Mouse (Mus musculus) cerebellum, postnatal 36 days (tissue): ENCODE data around the gene Ifitm7.
A peak's percentile ranks its signal among the peaks of the same experiment; 100 is the strongest.
"Not testable (repeated sequence)": the region's sequence is repeated elsewhere in the genome, so short reads cannot be mapped to it uniquely, and the experiment has no call there.

Experiments
- DNase-seq, 2 experiments: peaks; one replicate each; pipeline ENCODE4 v3.0.0; 2021 to 2022; ENCODE audit warnings: mixed read lengths in 2 of 2

The Ifitm7 gene

GRCm38 (mm10) chr16:13986574-13987478, at the start of gene Ifitm7, which contains the start of gene 2900011O08Rik:
Gene Ifitm7 (minus strand): TSS chr16:13986888.
Gene 2900011O08Rik (plus strand): TSS chr16:13986604.
- peak; percentile 62 to 70 for DNase-seq

DNA sequence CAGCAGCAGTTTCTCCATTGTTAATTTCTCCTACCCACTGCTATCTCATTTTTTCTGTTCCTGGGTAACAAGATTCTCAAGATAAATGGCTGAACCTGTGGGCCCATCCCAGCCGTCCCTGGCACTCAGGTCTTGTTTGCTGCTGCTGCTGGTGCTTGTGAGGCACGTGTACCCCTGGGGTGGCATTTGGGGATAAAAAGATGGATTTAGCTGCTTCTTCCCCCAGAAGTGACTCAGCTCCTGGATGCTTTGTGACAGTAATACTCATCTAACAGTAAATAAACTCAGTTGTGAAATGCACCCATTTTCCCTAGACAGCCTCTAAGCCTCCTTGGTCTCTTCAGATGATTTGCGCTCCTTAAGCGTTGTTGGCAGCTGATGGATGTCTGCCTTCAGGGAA, 46.4 kb upstream of the Ifitm7 start:
- no peak for DNase-seq

DNA sequence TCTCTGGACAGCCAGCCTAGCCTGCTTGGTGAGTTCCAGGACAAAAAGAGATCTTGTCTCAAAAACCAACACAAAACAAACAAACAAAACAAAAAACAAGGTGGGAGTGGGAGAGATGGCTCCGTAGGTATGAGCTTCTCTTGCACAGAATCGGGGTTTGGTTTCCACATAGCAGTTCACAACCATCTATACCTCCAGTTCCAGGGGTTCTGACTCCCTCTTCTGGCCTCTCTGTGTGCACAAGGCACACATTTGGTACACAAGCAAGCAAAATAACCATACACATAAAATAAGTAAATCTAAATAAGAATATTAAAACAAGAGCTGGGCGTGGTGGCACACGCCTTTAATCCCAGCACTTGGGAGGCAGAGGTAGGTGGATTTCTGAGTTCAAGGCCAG, 44.0 kb upstream of the Ifitm7 start:
- no peak for DNase-seq

DNA sequence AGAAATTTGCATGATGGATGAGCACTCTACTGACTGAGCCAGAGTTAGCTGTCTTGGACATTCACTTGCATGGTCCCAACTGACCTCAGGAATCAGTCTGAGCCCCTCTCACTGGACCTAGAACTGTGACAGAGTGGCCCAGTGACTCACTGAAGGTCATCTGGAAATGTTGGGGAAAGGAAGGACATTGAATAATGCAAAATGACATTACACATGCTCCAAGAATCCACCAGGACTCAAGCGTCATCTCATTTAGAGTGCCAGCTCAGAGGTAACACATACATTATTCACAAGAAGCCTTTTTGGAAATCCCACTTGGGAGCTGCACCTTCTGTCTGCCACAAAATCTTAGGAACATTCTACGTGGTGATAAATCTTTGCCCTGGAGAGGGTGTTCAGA, 43.2 kb upstream of the Ifitm7 start:
- DNase-seq, result no peak

DNA sequence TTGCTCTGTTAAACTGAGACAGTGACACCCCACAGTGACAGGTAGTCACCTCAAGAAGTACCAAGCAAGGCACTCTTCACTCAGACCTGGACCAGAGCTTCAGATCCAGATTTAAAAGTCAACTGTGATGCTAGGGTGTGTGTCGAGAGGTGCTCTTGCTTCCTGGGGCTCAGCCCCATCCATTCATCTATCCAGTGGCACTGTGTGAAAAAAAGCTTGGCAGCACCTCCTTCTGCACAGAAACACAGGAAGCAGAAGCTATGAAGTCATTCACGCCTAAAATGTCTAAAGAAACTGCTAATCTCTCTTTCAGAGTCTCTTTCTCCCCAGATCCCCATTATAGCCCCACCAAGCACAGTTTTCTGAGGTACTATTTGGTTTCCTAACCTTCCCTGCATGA, 42.4 kb upstream of the Ifitm7 start:
- no peak for DNase-seq

DNA sequence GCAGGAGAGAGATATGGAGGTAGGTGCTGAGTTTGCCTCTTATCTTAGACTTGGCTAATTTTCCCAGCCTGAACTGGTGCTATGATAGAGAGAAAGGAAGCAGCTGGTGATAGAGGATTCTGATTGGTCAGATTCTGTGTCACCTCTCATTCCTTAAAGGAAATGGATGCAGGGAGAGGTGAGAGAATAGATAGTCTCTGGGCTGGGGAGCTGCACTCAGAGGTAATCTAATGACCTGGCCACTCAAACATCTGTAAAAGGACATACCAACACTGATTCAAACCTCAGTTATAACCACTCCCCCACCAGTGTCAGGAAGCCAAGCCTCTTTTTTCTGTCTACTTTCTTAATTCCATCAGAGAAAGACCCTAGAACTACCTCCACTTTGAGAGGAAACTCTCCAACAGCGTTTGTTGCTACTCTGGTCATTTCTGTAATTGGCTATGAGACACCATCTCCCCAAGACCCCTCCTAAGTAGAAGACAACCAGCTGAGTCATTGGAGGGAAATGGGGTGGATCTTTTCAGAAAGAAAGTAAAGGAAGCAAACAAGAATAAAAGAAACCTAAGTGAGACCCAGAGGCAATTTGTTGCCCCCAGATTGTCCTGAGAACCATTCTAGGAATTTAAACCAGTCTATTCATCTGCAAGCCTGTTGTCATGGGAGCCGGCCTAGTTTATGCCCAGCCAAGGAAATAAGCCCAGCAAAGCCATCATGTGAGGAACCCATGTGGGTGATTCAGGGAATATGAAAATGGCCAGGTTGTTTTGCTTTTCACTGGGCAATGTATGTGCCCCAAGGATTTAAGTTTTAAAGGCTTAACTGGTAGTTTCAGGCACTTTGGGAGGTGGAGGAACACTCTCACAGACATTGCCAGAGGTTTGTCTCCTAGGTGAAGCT, 38.7 kb upstream of the Ifitm7 start:
- no peak for DNase-seq

GRCm38 (mm10) chr16:14021166-14021822, 34.6 kb upstream of the Ifitm7 start:
- DNase-seq, result no peak

DNA sequence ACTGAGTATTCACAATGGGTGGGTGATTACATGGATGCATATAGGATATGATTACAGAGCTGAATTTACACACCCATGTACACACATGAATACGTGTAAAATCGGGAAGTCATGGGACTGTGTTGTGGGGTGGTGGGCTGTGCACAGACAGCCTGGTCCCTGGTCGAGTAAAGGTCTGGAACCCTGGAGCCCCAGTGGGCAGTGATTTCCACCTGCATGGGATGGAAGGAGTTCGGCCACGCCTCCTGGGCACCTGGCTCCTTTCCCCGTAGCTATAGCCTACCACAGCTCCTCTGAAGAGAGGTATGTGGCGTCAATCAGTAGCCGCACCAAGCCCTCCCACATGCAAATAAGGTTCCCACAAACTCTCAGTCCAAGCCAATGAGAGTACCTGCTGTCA, 30.6 kb upstream of the Ifitm7 start:
- DNase-seq, result no peak

DNA sequence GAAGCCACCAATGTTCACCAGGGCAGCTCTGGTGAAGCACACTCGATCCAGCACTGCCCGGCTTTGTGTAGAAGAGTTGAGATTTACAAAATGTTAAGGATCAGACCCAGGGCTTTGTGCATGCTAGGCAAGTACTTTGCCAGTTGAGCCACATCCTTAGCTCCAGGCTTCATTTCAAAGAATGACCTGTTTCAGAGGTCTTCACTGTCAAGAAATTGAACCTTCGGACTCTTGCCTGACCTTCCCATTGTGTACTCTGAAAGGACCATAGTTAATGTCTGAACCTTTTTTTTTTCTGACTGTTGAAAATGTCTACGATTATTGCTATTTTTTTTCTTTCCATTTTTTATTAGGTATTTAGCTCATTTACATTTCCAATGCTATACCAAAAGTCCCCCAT, 23.3 kb upstream of the Ifitm7 start:
- no peak for DNase-seq

- no peak for DNase-seq
Observed at GRCm38 (mm10) chr16:14008708-14009107, 22.0 kb upstream of the Ifitm7 start.

DNA sequence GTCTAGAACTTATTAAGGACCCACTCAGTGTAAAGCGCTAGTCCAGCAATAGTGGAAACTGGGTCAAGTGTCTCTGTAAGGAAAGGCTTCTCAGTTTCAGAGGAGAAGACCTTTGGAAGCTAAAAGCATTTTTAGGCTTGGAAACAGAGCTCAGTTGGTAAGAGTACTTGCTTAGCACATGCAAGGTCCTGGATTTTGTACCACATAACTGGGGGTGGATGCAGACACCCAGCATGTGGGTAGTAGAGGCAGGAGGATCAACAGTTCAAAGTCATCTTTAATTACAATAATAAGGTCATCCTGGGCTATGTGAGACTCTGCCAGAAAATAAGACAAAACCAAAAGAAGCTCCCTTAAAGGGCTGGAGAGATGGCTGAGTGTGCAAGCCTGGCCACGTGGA, 21.4 kb upstream of the Ifitm7 start:
- no peak for DNase-seq

GRCm38 (mm10) chr16:14005266-14005665, 18.6 kb upstream of the Ifitm7 start:
- DNase-seq, result no peak

DNA sequence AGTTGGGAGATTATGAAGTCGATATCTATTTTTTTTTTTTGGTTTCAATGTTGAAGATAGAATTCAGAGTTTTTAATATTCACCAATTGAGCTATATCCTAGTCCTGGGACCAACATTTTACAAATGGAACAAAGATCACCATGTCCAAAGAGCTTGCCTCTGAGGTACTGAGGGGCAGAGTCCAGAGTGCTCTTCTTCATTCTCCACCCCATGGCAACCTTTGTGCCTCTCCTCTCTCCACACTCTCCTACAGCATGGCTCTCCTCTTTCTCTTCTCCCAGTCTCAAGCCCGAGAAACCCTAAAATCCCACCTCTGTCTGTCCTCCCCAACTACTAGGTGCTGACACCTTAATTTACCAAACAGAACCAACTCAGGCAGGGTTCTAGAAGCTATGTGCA, 18.0 kb upstream of the Ifitm7 start:
- no peak for DNase-seq

- DNase-seq, result no peak
Observed at GRCm38 (mm10) chr16:14004170-14004569, 17.5 kb upstream of the Ifitm7 start.

DNA sequence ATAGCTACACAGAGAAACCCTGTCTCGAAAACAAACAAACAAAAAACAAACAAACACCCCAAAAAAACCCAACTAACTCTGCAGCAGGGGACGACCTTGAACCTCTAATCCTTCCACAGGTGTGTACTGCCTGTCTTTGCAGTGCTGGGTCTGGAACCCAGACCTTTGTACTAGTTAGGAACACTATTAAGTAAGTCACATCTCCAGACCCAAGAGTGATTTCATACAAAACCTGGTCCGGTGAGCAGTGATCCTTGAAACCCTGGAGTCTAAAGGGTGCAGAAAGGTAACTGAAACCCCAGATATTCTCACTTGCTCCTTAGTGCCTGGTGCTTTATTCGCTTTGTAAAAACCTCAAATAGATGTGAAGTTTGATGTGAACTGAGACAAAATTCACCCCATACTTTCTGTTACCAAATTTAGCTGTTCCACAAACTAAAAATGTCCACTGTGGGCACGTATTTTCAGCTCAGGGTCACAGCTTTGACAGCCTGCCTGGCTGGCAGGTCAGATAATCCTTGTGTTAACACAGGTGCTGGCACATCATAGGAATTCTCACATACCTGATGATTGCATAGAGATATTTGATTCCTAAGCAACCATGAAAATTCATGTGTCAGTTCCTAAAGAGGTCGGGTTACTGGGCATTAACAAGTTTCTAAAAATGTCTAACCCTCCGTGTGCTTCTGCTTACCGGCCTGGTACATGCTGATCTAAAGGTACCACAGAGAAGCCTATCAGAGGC, 16.9 kb upstream of the Ifitm7 start:
- no peak for DNase-seq

DNA sequence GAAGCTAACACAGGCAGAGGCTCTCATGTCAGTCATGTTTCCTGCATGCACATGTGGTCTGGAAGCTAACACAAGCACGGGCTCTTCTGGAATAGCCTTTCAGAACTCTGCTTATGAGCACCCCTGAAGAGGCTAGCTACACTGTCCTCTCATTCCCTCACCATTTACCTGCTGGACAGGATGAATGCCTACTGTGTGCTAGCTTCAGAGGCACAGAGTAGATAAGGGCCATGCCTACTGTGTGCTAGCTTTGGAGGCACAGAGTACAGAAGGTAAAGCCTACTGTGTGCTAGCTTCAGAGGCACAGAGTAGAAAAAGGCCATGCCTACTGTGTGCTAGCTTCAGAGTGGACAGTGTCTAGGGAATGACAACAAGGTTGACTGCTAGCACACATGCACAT, 7.8 kb upstream of the Ifitm7 start:
- DNase-seq, result no peak

- DNase-seq, result no peak
Observed at GRCm38 (mm10) chr16:13994076-13994475, 7.4 kb upstream of the Ifitm7 start.

GRCm38 (mm10) chr16:13992518-13993248, 6.0 kb upstream of the Ifitm7 start:
- DNase-seq, result no peak

DNA sequence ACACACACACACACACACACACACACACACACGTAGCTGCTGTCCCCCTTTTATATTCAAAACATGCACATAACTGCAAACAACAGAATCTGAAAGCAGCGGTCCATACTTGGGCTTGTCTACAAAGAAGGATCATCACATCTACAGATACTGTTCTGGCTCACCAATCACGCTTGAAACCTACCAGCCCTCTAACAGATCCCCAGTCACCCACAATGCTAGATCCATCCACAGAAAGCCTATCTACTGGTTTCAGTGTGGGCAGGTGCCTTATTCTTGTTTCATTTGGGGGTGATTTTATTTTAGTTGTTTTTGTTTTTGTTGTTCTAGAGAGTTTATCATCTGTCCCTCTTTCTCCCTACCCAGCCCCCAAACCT, 503 bp downstream of the Ifitm7 start:
- peak in 1 of 2 experiments; percentile 5 for DNase-seq

DNA sequence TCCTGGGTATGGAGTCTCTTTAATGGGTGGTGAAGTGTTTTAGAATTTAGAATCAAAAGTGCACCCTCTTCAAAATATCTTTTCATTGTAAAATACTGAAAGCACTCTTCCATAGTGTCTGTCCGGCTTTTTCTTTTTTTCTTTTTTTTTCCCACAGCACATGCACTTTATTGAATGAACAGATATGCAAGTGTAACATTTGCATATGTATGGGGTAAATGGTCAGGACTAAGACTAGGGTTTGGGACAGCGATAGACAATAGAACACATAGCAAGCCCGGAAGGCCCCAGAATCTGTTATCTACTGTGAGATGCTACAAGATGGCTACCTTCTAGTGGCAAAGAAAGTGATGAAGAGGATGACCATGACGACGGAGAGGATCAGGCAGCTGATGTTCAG, 3.5 kb downstream of the Ifitm7 start:
- no peak for DNase-seq

DNA sequence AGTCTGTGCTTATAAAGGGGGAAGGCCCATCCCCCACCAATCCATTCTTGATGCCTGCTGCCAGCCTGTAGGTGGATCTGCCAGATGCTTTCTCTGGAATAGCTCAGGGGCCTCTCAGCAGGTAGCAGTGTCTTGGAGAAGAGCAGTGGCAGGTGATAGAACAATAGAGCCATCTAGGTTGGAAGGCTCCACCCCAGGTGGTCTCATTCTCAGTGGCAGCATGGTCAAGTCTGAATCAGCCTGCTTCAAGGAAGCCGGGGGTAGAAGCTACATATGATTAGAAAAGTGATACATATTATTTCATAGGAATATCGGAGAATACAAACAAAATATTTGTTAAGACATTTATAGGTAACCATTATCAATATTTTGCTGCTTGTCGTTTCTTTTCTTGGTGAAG, 5.0 kb downstream of the Ifitm7 start:
- DNase-seq, result not testable (repeated sequence)

GRCm38 (mm10) chr16:13977026-13977425, 9.7 kb downstream of the Ifitm7 start:
- not testable (repeated sequence) for DNase-seq
